Mouse (Mus musculus) bone marrow, adult 2 months (tissue): ENCODE data around the gene Ihh.

Experiments used
- CTCF ChIP-seq: fragments of 200-500 bp; IDR thresholded peaks from 2 replicates; pipeline ENCODE4 v1.5.1; 2011; ENCODE audit warnings: low read length, control low read depth; ENCODE audit not compliant: control insufficient read depth, insufficient read depth
- POLR2A ChIP-seq: fragments of 200-500 bp; IDR thresholded peaks from 2 replicates; pipeline ENCODE4 v1.6.1; 2011; ENCODE audit warnings: low read depth, mild to moderate bottlenecking, control low read depth, low read length, borderline replicate concordance; ENCODE audit not compliant: control insufficient read depth

- TF ChIP-seq CTCF (no peak), POLR2A (no peak)
Measured at GRCm38 (mm10) chr1:74962853-74963227, 11.4 kb upstream of the Ihh start.
